In genomic region chr10:40107995-40108394, GRCm38 (mm10) we compare ENCODE assay signal across 14 mouse cellular contexts. TPM values are rescaled to one million over a fixed set of nuclear protein-coding genes. Genes with fewer than 3 reads are reported as not detected.
DNase-seq lines count a peak whose midpoint lies in the region; ATAC-seq lines count a peak whose summit lies in the region.
"Had no signal": no experiment of that assay in that cellular context is flagged by ENCODE, and none has a peak within 500 bp of the region (broad histone marks: within the 10 kb centered on the region; RNA-seq: fewer than 3 reads in every experiment).

No protein-coding gene starts in this region.

- no peak for DNase-seq in frontal cortex, postnatal 25 days (ENCODE audit: low spot score in 2 of 2)
- peak; percentile 15 to 26 for DNase-seq in right cerebral cortex, adult 2 months (ENCODE audit: low spot score in 2 of 2)
- no peak for DNase-seq in right cerebral cortex, postnatal 4 days
- peak; percentile 73 for DNase-seq in gonadal fat pad, adult 2 months (ENCODE audit: low read depth)
- DNase-seq in skeletal muscle tissue, adult 2 months (ENCODE audit: low read depth, low spot score): peak; percentile 83
- no peak for DNase-seq in embryo, embryonic 11 days
- DNase-seq: thymus, adult 2 months had no signal

- no peak overlapping the region for H3K4me3 ChIP-seq in kidney, embryonic 15.5 days (replicated peaks)
- H3K4me3 ChIP-seq: heart, embryonic 13.5 days; limb, embryonic 13.5 days; midbrain, embryonic 13.5 days had no signal

- 79% methylated on average over 1 of the region's 1 CpGs for WGBS in kidney, embryonic 15.5 days

- H3K27me3 ChIP-seq in kidney, embryonic 15.5 days: no peaks in the 10 kb centered on the region
- H3K27me3 ChIP-seq: heart, embryonic 13.5 days; limb, embryonic 13.5 days; midbrain, embryonic 13.5 days had no signal

- 0 out of 2 replicates have a peak, but pooled peaks cover 3% of the 10 kb centered on the region for H3K4me1 ChIP-seq in kidney, embryonic 15.5 days
- H3K4me1 ChIP-seq: midbrain, embryonic 13.5 days had no signal

- H3K4me2 ChIP-seq in kidney, embryonic 15.5 days: no peak overlapping the region
- H3K4me2 ChIP-seq: heart, embryonic 13.5 days; limb, embryonic 13.5 days; midbrain, embryonic 13.5 days had no signal

- H3K36me3 ChIP-seq in kidney, embryonic 15.5 days: no peaks in the 10 kb centered on the region
- H3K36me3 ChIP-seq: heart, embryonic 13.5 days; limb, embryonic 13.5 days; midbrain, embryonic 13.5 days had no signal

- H3K9ac ChIP-seq in kidney, embryonic 15.5 days: no peak overlapping the region
- H3K9ac ChIP-seq: heart, embryonic 13.5 days; limb, embryonic 13.5 days; midbrain, embryonic 13.5 days had no signal

- peak; percentile 96 for ATAC-seq in frontal cortex, adult (ENCODE audit: low TSS enrichment)
- no peak for ATAC-seq in kidney, embryonic 15.5 days (replicated peaks; ENCODE audit: low FRiP score)
- ATAC-seq: CD4-positive, CD25-positive, alpha-beta regulatory T cell, adult 4 months; intestine, embryonic 16.5 days; midbrain, embryonic 13.5 days had no signal

- no peaks in the 10 kb centered on the region for H3K9me3 ChIP-seq in kidney, embryonic 15.5 days (replicated peaks)
- H3K9me3 ChIP-seq: heart, embryonic 13.5 days; limb, embryonic 13.5 days; midbrain, embryonic 13.5 days had no signal

- H3K27ac ChIP-seq in kidney, embryonic 15.5 days: no peak overlapping the region
- H3K27ac ChIP-seq: heart, embryonic 13.5 days; limb, embryonic 13.5 days; midbrain, embryonic 13.5 days had no signal

RNA-seq across cellular contexts. Expression of gene Slc16a10, which starts 34.1 kb away (rescaled TPM):
- polyA plus RNA-seq in gonadal fat pad, adult 2 months (2012; rRNA removed): 76.3 and 122 TPM in 2 replicates
- polyA plus RNA-seq in kidney, embryonic 15.5 days (2015; fragmentation: Nextera tagmentation; extraction: Ambion mirVana): 12.5 and 12.7 TPM in 2 replicates

Comparison
In these comparisons a context has a peak if more than half of its experiments do, and no peak if none do; other contexts are left out.
1. DNase-seq: peak in right cerebral cortex, adult 2 months (2 of 2), gonadal fat pad, adult 2 months (single experiment) and skeletal muscle tissue, adult 2 months (single experiment); none in frontal cortex, postnatal 25 days (0 of 2), right cerebral cortex, postnatal 4 days (single experiment) and embryo, embryonic 11 days (single experiment).